Mouse (Mus musculus) neural tube, embryonic 14.5 days (tissue): ENCODE measurements around the gene Ano2. TPM values are rescaled to one million over a fixed set of nuclear protein-coding genes. Genes with fewer than 3 reads are reported as not detected.

Experiments
- ATAC-seq: fragments of 200-750 bp; cut with Nextera tagmentation; 2 replicates; pipeline ENCODE4 v1.8.0; 2017; ENCODE audit warnings: low read depth, mild to moderate bottlenecking, moderate TSS enrichment, moderate library complexity
- H3K27ac ChIP-seq: fragments of 300-500 bp; sonication (generic); 2 replicates; pipeline ENCODE4 v1.5.1; 2014; ENCODE audit warnings: low read depth, mild to moderate bottlenecking, control low read depth, low read length, moderate library complexity, mixed read lengths
- H3K27me3 ChIP-seq: fragments of 300-500 bp; sonication (generic); 2 replicates; pipeline ENCODE4 v1.6.1; 2014; ENCODE audit warnings: low read length; ENCODE audit not compliant: control insufficient read depth, insufficient read depth
- H3K36me3 ChIP-seq: fragments of 300-500 bp; sonication (generic); 2 replicates; pipeline ENCODE4 v1.6.1; 2014; ENCODE audit warnings: low read length, mixed read lengths; ENCODE audit not compliant: control insufficient read depth, insufficient read depth
- H3K4me1 ChIP-seq: fragments of 300-500 bp; sonication (generic); 2 replicates; pipeline ENCODE4 v1.6.1; 2014; ENCODE audit warnings: low read length; ENCODE audit not compliant: control insufficient read depth, insufficient read depth
- H3K4me2 ChIP-seq: fragments of 300-500 bp; sonication (generic); 2 replicates; pipeline ENCODE4 v1.6.1; 2014; ENCODE audit warnings: mild to moderate bottlenecking, low read depth, low read length, control low read depth
- H3K4me3 ChIP-seq: fragments of 300-500 bp; sonication (generic); 2 replicates; pipeline ENCODE4 v1.5.1; 2014; ENCODE audit warnings: low read depth, low read length, control low read depth, mixed read lengths
- H3K9ac ChIP-seq: fragments of 300-500 bp; sonication (generic); replicated peaks from 2 replicates; pipeline ENCODE4 v1.6.1; 2014; ENCODE audit warnings: low read depth, mild to moderate bottlenecking, control low read depth, low read length, mixed read lengths
- H3K9me3 ChIP-seq: fragments of 300-500 bp; sonication (generic); 2 replicates; pipeline ENCODE4 v1.6.1; 2016; ENCODE audit warnings: low read length; ENCODE audit not compliant: control insufficient read depth
- WGBS: fragments of 180-500 bp; shearing (Covaris S2); extraction: QIAGEN DNeasy Blood & Tissue Kit; methylation state at CpG from one replicate; pipeline ENCODE4 v1.1.7; 2014; 5-methylcytosine and 5-hydroxymethylcytosine counted together
- polyA plus RNA-seq: library from polyadenylated mRNA; unstranded; fragments of >200 nt; fragmentation: Nextera tagmentation; extraction: Ambion mirVana; gene quantifications from 2 replicates; pipeline ENCODE4 v1.2.1, GENCODE M21; 2014

The Ano2 gene
- polyA plus RNA-seq, 1 experiment from 2014 or later: 0.96 TPM

- Histone ChIP-seq H3K27ac (no peak overlapping the region), H3K4me2 (no peak overlapping the region), H3K4me3 (no peak overlapping the region), H3K4me1 (no peaks in the 10 kb centered on the region), H3K9ac (no peak overlapping the region), H3K27me3 (no peaks in the 10 kb centered on the region), H3K9me3 (no peaks in the 10 kb centered on the region), H3K36me3 (no peaks in the 10 kb centered on the region)
- ATAC-seq: no peak
- WGBS: 81% methylated on average over 5 of the region's 5 CpGs
Observed at GRCm38 (mm10) chr6:125776291-125776690, 86.1 kb downstream of the Ano2 start.

DNA sequence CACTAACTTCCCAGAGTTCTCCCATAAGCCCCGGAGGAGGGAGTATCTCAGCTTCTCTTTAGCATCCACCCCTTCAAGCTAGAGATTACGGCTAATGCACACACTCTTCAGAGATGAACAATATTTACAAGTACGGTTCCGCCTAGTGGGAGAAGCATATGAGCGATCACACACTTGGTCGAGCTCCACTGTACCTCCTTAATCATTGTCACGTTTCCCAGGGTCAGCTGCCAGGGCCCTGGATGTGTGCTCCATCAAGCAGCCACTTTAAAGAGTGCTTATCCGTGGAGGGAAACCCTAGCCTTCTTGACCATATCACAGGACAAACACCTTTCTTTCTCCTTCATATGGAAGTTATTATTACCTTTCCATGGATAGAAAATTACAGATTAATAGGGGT is 112.7 kb downstream of the Ano2 start:
- Histone ChIP-seq H3K9me3 (no peaks in the 10 kb centered on the region), H3K27me3 (no peaks in the 10 kb centered on the region), H3K4me1 (peaks cover 4% of the 10 kb centered on the region; the same call in 1 of the 2 replicates), H3K36me3 (no peaks in the 10 kb centered on the region), H3K4me2 (no peak overlapping the region), H3K27ac (no peak overlapping the region), H3K9ac (no peak overlapping the region), H3K4me3 (no peak overlapping the region)
- WGBS: 70% methylated on average over 8 of the region's 8 CpGs
- no peak for ATAC-seq

DNA sequence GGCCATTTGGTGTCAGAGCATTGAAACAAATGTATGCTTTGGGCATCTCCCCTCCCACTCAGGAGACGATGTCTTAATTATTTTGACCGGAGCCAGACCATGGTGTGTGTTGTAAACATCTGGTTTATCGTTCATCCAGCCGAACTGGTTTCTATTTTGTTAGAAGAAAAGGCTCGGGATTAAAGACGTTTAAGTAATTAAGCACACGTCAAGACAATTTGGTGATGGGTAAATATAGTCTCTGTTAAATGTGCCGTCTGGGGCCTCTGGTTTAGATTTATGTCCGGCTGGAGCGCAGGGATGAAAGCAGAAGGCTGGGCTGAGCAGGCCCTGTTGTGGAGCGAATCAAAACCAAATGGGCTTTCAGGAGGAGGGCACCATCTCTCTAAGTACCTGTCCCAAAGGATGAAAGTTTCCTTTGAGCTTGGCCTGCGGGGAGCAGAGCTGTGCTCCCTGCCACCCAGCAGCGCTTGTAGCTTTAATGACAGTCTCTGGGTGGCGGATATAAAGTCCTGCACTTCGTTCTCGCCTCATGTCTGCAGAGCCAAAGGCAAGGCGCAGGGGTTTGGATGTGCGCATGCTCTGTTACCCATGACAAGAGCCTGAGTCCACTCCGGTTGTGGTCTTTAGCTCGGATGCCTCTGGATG is 113.3 kb downstream of the Ano2 start:
- H3K4me1 ChIP-seq: peaks cover 4% of the 10 kb centered on the region; the same call in 1 of the 2 replicates
- no peak overlapping the region for H3K4me2 ChIP-seq
- no peak overlapping the region for H3K9ac ChIP-seq
- H3K27me3 ChIP-seq: no peaks in the 10 kb centered on the region
- H3K4me3 ChIP-seq: no peak overlapping the region
- no peaks in the 10 kb centered on the region for H3K36me3 ChIP-seq
- ATAC-seq: peak; percentile 28; the same call in 1 of the 2 replicates
- no peak overlapping the region for H3K27ac ChIP-seq
- H3K9me3 ChIP-seq: no peaks in the 10 kb centered on the region
- WGBS: 32% methylated on average over 20 of the region's 20 CpGs

GRCm38 (mm10) chr6:125808996-125809649 is 118.9 kb downstream of the Ano2 start:
- no peaks in the 10 kb centered on the region for H3K9me3 ChIP-seq
- H3K9ac ChIP-seq: no peak overlapping the region
- ATAC-seq: no peak
- WGBS: 66% methylated on average over 9 of the region's 9 CpGs
- H3K4me1 ChIP-seq: no peaks in the 10 kb centered on the region
- no peak overlapping the region for H3K4me3 ChIP-seq
- no peak overlapping the region for H3K4me2 ChIP-seq
- H3K36me3 ChIP-seq: no peaks in the 10 kb centered on the region
- no peaks in the 10 kb centered on the region for H3K27me3 ChIP-seq
- H3K27ac ChIP-seq: no peak overlapping the region

- H3K4me1 ChIP-seq: no peaks in the 10 kb centered on the region
- H3K4me2 ChIP-seq: no peak overlapping the region
- H3K27me3 ChIP-seq: no peaks in the 10 kb centered on the region
- H3K4me3 ChIP-seq: no peak overlapping the region
- no peak overlapping the region for H3K9ac ChIP-seq
- no peak for ATAC-seq
- H3K27ac ChIP-seq: no peak overlapping the region
- H3K36me3 ChIP-seq: no peaks in the 10 kb centered on the region
- H3K9me3 ChIP-seq: no peaks in the 10 kb centered on the region
- WGBS: 21% methylated on average over 2 of the region's 2 CpGs
Observed at GRCm38 (mm10) chr6:125811395-125811794, 121.2 kb downstream of the Ano2 start.

- H3K27me3 ChIP-seq: no peaks in the 10 kb centered on the region
- no peak overlapping the region for H3K9ac ChIP-seq
- 22% methylated on average over 4 of the region's 4 CpGs for WGBS
- ATAC-seq: no peak
- no peaks in the 10 kb centered on the region for H3K4me1 ChIP-seq
- no peak overlapping the region for H3K4me2 ChIP-seq
- no peak overlapping the region for H3K27ac ChIP-seq
- no peak overlapping the region for H3K4me3 ChIP-seq
- no peaks in the 10 kb centered on the region for H3K9me3 ChIP-seq
- no peaks in the 10 kb centered on the region for H3K36me3 ChIP-seq
Observed at GRCm38 (mm10) chr6:125838121-125838520, 147.9 kb downstream of the Ano2 start.

DNA sequence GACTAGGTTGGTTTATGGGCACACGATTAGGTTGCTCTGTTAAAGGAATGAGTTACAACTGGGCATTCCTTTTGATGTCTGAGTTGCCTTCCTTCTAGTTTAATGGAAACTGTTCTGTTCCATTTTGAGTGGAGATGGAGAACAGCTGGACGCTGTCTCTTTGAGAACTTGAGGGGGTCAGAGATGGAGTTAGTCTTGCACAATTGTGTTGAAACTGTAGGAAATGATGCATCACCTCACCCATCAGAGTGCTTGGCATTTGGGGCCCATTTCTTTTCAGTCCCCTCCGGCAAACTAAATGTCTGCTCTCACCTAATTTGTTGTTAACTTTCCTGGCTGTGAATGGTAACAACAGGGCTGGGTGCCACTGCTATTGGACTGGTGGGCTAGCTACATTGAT is 151.1 kb downstream of the Ano2 start:
- H3K36me3 ChIP-seq: no peaks in the 10 kb centered on the region
- no peaks in the 10 kb centered on the region for H3K4me1 ChIP-seq
- ATAC-seq: no peak
- no peak overlapping the region for H3K9ac ChIP-seq
- H3K27me3 ChIP-seq: no peaks in the 10 kb centered on the region
- no peaks in the 10 kb centered on the region for H3K9me3 ChIP-seq
- no peak overlapping the region for H3K27ac ChIP-seq
- no peak overlapping the region for H3K4me3 ChIP-seq
- no peak overlapping the region for H3K4me2 ChIP-seq
- 80% methylated on average over 3 of the region's 3 CpGs for WGBS

DNA sequence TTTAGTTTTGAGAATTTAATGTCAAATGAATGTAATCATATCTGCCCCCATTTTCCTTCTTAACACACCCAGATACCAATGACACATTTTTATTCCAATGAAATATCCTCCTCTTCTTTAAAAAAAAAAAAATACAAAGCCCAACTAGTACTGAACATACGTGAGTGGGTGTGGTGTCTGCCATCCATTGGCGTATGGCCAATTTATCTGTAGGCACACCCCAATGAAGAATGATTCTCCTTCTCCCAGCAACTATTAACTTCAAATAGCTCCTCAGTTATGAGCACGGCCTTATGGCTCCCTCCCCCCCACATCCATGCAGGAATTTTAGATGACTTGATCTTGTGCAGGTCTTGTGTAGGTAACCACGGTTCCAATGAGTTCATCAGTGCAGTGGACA is 161.0 kb downstream of the Ano2 start:
- 91% methylated on average over 4 of the region's 4 CpGs for WGBS
- no peaks in the 10 kb centered on the region for H3K4me1 ChIP-seq
- no peak for ATAC-seq
- no peak overlapping the region for H3K4me3 ChIP-seq
- H3K4me2 ChIP-seq: no peak overlapping the region
- no peaks in the 10 kb centered on the region for H3K9me3 ChIP-seq
- no peaks in the 10 kb centered on the region for H3K36me3 ChIP-seq
- no peak overlapping the region for H3K9ac ChIP-seq
- no peak overlapping the region for H3K27ac ChIP-seq
- no peaks in the 10 kb centered on the region for H3K27me3 ChIP-seq

DNA sequence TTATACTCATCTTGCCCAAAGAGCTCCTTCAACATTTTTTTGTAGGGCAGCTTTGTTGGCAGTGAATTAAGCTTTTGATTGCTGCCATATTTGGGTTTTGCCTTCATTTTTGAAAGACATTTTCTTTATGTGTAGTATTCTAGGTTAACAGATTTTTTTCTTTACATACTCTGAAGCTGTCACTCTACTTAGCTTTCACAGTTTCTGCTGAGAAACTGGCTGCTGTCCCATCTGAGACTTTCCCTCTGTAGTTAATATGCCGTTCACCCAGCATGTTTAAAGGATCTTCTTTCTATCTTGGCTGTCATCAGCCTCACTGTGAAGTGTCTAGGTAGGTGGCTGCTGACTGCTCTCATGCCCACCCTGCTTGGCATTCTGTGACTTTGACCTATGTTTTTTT is 168.1 kb downstream of the Ano2 start:
- H3K36me3 ChIP-seq: no peaks in the 10 kb centered on the region
- H3K4me3 ChIP-seq: no peak overlapping the region
- H3K27me3 ChIP-seq: no peaks in the 10 kb centered on the region
- no peak overlapping the region for H3K4me2 ChIP-seq
- H3K9me3 ChIP-seq: no peaks in the 10 kb centered on the region
- H3K27ac ChIP-seq: no peak overlapping the region
- H3K9ac ChIP-seq: no peak overlapping the region
- 83% methylated on average over 1 of the region's 1 CpGs for WGBS
- no peaks in the 10 kb centered on the region for H3K4me1 ChIP-seq
- no peak for ATAC-seq
